Mouse (Mus musculus) lung, postnatal 0 days (tissue): Measurements from ENCODE around the gene Ecpas. TPM values are rescaled to one million over a fixed set of nuclear protein-coding genes. Genes with fewer than 3 reads are reported as not detected.
A peak's percentile ranks its signal among the peaks of the same experiment; 100 is the strongest.

Experiments used
- ATAC-seq: fragments of 200-750 bp; cut with Nextera tagmentation; 2 replicates; pipeline ENCODE4 v1.8.0; 2017; ENCODE audit warnings: moderate library complexity
- DNase-seq: peaks from one replicate; pipeline ENCODE4 v3.0.0-alpha.2; 2016; ENCODE audit warnings: low spot score
- H3K27ac ChIP-seq: fragments of 300-500 bp; sonication (generic); 2 replicates; pipeline ENCODE4 v1.5.1; 2014; ENCODE audit warnings: antibody characterized with exemption, mild to moderate bottlenecking, low read length, mixed read lengths
- H3K27me3 ChIP-seq: fragments of 300-500 bp; sonication (generic); replicated peaks from 2 replicates; pipeline ENCODE4 v1.6.1; 2014; ENCODE audit warnings: low read length, mixed read lengths; ENCODE audit not compliant: insufficient read depth
- H3K36me3 ChIP-seq: fragments of 300-500 bp; sonication (generic); 2 replicates; pipeline ENCODE4 v1.6.1; 2014; ENCODE audit warnings: low read length, mixed read lengths; ENCODE audit not compliant: insufficient read depth
- H3K4me1 ChIP-seq: fragments of 300-500 bp; sonication (generic); 2 replicates; pipeline ENCODE4 v1.6.1; 2014; ENCODE audit warnings: antibody characterized with exemption, low read depth, low read length, mixed read lengths; ENCODE audit not compliant: insufficient read depth
- H3K4me2 ChIP-seq: fragments of 300-500 bp; sonication (generic); replicated peaks from 2 replicates; pipeline ENCODE4 v1.6.1; 2014; ENCODE audit warnings: low read depth, mild to moderate bottlenecking, low read length, moderate library complexity, mixed read lengths
- H3K4me3 ChIP-seq: fragments of 300-500 bp; sonication (generic); 2 replicates; pipeline ENCODE4 v1.5.1; 2014; ENCODE audit warnings: low read depth, low read length
- H3K9ac ChIP-seq: fragments of 300-500 bp; sonication (generic); replicated peaks from 2 replicates; pipeline ENCODE4 v1.6.1; 2014; ENCODE audit warnings: low read depth, mild to moderate bottlenecking
- H3K9me3 ChIP-seq: fragments of 300-500 bp; sonication (generic); 2 replicates; pipeline ENCODE4 v1.6.1; 2016; ENCODE audit warnings: low read length, mixed read lengths
- CTCF ChIP-seq: IDR thresholded peaks from 2 replicates; pipeline ENCODE4 v1.5.1; 2016; ENCODE audit warnings: antibody characterized with exemption, mild to moderate bottlenecking
- EP300 ChIP-seq: IDR thresholded peaks from 2 replicates; pipeline ENCODE4 v1.6.1; 2016; ENCODE audit warnings: antibody characterized with exemption, mild to moderate bottlenecking, control low read depth
- WGBS: fragments of 180-500 bp; shearing (Covaris S2); extraction: QIAGEN DNeasy Blood & Tissue Kit; methylation state at CpG from one replicate; pipeline ENCODE4 v1.1.7; 2014; 5-methylcytosine and 5-hydroxymethylcytosine counted together
- polyA plus RNA-seq: library from polyadenylated mRNA; unstranded; fragments of >200 nt; fragmentation: Nextera tagmentation; extraction: Ambion mirVana; gene quantifications from 2 replicates; pipeline ENCODE4 v1.2.1, GENCODE M21; 2015

The Ecpas gene
- polyA plus RNA-seq, 1 experiment from 2014 or later: 15.8 TPM

DNA sequence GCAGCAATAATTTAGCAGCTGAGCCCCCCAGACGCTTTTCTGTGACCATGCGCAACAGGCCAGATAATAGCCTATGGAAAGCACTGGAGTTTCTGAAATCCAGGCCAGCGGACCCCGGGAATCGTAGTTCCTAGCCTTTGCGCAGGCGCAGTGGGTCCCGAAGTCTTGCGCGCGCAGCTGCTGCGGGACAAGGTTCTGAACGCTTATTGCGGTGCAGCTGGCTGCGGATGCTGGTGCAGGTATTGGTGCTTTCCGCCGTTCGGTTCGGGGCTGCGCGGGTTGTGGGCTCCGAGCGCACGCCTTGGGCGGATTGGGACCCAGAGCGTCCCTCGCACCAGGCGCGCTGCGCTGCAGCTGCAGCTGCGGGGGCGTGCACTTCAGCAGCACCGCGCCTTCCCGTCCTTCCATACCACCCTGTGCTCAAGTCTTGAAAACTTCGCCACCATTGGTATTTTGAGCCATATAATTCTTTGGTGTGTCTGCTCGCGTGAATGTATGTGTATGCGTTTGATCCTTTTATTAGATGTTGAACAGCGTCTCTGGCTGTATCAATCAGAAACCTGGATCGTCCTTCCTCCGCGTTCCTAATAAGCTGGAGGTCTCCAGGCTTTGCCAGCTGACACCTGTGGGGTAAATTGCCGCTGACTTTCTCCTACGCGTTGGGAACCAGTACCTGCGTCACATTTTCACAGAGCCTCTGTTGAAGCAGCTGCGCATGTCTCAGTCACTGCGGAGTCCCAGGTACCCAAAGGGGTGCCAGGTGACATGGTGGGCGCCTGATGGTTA, 31.1 kb upstream of the Ecpas start, which contains the start of gene Zkscan16:
Gene Zkscan16, plus strand, starts transcription at position 209 of the 786 bp plus-strand sequence.
- H3K9ac ChIP-seq: no peak within 1 kb of the TSS; the same call in 1 of the 2 replicates
- DNase-seq: peak; percentile 70
- peak; percentile 54 for ATAC-seq
- H3K27ac ChIP-seq: no peak within 1 kb of the TSS
- H3K36me3 ChIP-seq: no peaks in the 10 kb centered on the region
- no peaks in the 10 kb centered on the region for H3K4me1 ChIP-seq
- H3K27me3 ChIP-seq: no peaks in the 10 kb centered on the region
- H3K4me3 ChIP-seq: peak within 1 kb of the TSS; percentile 56
- no peaks in the 10 kb centered on the region for H3K9me3 ChIP-seq
- no peak for TF ChIP-seq CTCF
- H3K4me2 ChIP-seq: peak within 1 kb of the TSS; percentile 97
- 2% methylated on average over 50 of the region's 50 CpGs for WGBS

- no peaks in the 10 kb centered on the region for H3K36me3 ChIP-seq
- no peaks in the 10 kb centered on the region for H3K9me3 ChIP-seq
- H3K27me3 ChIP-seq: no peaks in the 10 kb centered on the region
- no peak for DNase-seq
- H3K4me2 ChIP-seq: peak overlapping the region; percentile 97
- H3K9ac ChIP-seq: no peak overlapping the region
- no peak for ATAC-seq
- H3K4me1 ChIP-seq: no peaks in the 10 kb centered on the region
- WGBS: 79% methylated on average over 4 of the region's 4 CpGs
- no peak overlapping the region for H3K27ac ChIP-seq
- TF ChIP-seq EP300: no peak
- no peak for TF ChIP-seq CTCF
- H3K4me3 ChIP-seq: peak overlapping the region; percentile 56
These were observed 30.4 kb upstream of the Ecpas start for GRCm38 (mm10) chr4:58942942-58943341.

DNA sequence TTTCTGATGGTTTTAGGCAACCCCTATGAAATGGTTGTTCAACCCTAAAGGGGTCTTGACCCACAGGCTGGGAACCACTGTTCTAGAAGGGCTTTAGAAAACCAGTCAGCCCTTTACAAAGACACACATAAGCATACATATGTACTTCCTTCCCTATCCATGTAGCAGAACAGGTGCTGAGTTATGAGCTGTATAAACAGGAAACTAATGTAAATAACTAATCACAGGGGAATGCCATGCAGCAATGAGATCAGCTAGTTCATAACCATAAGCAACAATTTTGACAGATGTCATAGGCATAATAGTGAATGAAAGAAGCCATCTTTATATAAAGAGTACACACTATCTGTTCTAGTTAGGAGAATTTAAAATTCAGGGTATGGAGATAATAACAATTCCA, 29.1 kb upstream of the Ecpas start:
- H3K4me3 ChIP-seq: no peak overlapping the region
- TF ChIP-seq EP300 (no peak), CTCF (no peak)
- ATAC-seq (no peak), DNase-seq (no peak)
- no peaks in the 10 kb centered on the region for H3K9me3 ChIP-seq
- no peaks in the 10 kb centered on the region for H3K4me1 ChIP-seq
- no peaks in the 10 kb centered on the region for H3K36me3 ChIP-seq
- H3K27ac ChIP-seq: no peak overlapping the region
- H3K4me2 ChIP-seq: no peak overlapping the region
- H3K27me3 ChIP-seq: no peaks in the 10 kb centered on the region
- H3K9ac ChIP-seq: no peak overlapping the region

DNA sequence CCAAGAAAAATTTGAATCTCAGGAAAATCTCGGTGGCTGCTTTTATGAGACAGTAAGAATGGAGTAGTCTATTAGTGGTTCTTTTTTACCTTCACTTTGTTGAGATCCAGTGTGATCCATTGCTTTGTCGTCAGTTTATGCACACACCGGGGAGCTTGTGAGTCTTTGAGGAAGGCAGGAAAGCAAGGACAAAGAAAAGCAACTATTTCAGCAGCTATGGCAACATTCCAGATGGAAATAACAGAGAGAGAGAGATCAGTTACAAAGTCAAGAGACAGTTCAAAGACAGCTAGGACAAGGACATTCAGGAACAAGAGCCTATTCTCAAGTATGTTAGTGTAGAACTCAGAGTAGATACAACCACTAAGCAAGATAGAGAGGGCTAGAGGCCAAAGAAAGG, 23.3 kb upstream of the Ecpas start:
- no peak overlapping the region for H3K27ac ChIP-seq
- WGBS: 47% methylated on average over 3 of the region's 3 CpGs
- no peaks in the 10 kb centered on the region for H3K36me3 ChIP-seq
- ATAC-seq (no peak), DNase-seq (no peak)
- no peak overlapping the region for H3K4me3 ChIP-seq
- H3K9me3 ChIP-seq: no peaks in the 10 kb centered on the region
- H3K9ac ChIP-seq: no peak overlapping the region
- no peaks in the 10 kb centered on the region for H3K27me3 ChIP-seq
- H3K4me2 ChIP-seq: no peak overlapping the region
- no peaks in the 10 kb centered on the region for H3K4me1 ChIP-seq
- TF ChIP-seq CTCF: no peak
- no peak for TF ChIP-seq EP300

DNA sequence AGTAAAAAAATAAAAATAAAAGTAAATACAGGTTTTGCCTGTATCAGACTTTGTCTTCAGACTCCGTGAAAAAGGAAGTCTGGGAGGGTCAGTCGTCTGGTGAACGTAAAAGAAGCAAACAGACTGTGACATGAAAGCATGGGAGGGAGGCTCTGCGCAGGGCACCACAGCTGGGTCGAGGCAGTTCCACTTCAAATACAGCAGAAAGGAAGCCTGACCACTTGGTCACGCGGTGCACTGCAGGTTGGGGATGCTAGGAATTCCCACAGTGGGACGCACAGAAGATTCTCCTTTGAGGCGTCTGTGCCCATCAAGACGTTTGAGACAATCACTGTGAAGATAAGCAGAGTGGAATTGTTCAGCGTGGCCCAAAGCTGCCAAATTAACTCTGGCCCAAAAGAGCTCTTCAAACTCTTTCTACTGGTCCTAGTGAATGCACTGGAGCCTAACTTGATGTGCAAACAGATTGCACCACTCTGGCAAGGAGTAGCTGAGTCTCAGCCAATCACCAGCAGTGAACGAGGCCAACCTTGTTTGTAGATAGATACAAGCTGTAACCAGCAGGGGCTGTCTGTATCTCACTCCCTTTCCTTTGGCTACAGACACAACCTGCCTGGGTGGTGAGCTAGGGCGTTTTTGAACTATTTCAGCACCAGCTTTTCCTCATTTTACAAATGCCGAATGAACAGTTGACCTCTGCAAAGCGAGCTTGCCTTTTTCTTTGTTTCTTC, 22.4 kb upstream of the Ecpas start:
- Histone ChIP-seq H3K9me3 (no peaks in the 10 kb centered on the region), H3K4me1 (no peaks in the 10 kb centered on the region), H3K9ac (no peak overlapping the region), H3K27me3 (no peaks in the 10 kb centered on the region), H3K27ac (no peak overlapping the region), H3K4me2 (no peak overlapping the region), H3K36me3 (no peaks in the 10 kb centered on the region), H3K4me3 (no peak overlapping the region)
- DNase-seq: peak; percentile 91
- peak; percentile 98 for ATAC-seq
- TF ChIP-seq CTCF: peak; percentile 62
- no peak for TF ChIP-seq EP300
- 23% methylated on average over 15 of the region's 15 CpGs for WGBS

DNA sequence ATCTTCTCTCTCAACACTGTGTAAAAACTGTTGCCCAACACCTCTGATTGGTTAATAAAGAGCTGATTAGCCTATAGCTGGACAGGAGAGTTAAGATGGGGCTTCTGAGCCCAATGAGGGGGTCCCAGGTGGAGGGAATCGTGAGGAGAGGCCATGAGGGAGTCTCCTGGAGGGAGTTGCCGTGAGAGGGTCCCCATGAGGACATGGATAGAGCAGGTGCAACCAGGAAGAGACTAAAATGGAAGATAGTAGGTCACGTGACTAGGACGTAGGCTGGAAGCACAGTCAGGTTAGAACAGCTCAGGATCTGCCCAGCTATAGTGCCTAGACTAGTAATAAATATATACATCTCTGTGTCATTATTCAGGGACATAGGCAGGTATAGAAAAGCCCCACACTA, 21.8 kb upstream of the Ecpas start:
- H3K4me3 ChIP-seq: no peak overlapping the region
- 75% methylated on average over 4 of the region's 4 CpGs for WGBS
- H3K9me3 ChIP-seq: no peaks in the 10 kb centered on the region
- H3K27ac ChIP-seq: no peak overlapping the region
- H3K9ac ChIP-seq: no peak overlapping the region
- no peak overlapping the region for H3K4me2 ChIP-seq
- H3K36me3 ChIP-seq: no peaks in the 10 kb centered on the region
- no peaks in the 10 kb centered on the region for H3K27me3 ChIP-seq
- no peak for DNase-seq
- ATAC-seq: no peak
- no peaks in the 10 kb centered on the region for H3K4me1 ChIP-seq
- no peak for TF ChIP-seq CTCF
